ENCODE assay signal across 9 mouse cellular contexts in the genomic region with DNA sequence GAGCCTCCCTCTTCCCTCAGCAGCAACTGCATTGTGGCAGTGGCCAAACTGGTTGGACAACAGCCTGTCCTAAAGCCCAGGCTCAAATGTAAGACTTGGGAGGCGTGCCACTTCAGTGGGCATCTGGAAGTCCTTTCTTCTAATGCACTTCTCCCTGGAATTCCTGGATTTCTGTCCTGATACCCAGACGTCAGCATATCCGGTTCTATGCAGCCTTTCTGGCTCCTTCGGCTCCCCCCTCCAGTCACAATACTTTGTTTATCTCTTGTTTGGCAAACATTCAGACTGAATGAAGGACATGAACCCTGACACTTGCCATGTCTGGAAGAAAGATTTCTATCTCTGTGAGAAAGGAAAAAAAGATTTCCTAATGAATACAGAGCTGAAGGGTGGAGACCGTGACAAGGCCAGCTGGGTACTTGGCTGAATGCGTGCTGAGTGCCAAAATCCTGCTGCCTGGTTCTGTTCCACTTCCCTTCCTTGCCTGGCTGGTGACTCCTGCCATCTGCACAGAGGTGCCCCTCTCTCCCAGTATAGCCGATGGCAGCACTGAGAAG.
A peak's percentile ranks its signal among the peaks of the same experiment; 100 is the strongest.
DNase-seq lines count a peak whose midpoint lies in the region; ATAC-seq and TF ChIP-seq lines count a peak whose summit lies in the region.
"Had no signal": no experiment of that assay in that cellular context is flagged by ENCODE, and none has a peak within 500 bp of the region (broad histone marks: within the 10 kb centered on the region; RNA-seq: fewer than 3 reads in every experiment).

No protein-coding gene starts in this region.

- peak; percentile 13 for DNase-seq in gastrocnemius, postnatal 25 days
- DNase-seq in gastrocnemius, postnatal 14 days, result no peak
- DNase-seq in brain, adult 2 months (ENCODE audit: low read depth, low spot score), result peak; percentile 76
- peak; percentile 79 for DNase-seq in gonadal fat pad, adult 2 months (ENCODE audit: low read depth)
- DNase-seq in kidney, adult 2 months, result peak; percentile 85
- DNase-seq in retina, embryonic 14.5 days (ENCODE audit: low spot score), result no peak
- DNase-seq in layer of hippocampus, postnatal 25 days (ENCODE audit: extremely low spot score in 1 of 2, low spot score in 1 of 2), result no peak

- no peaks in the 10 kb centered on the region for H3K27me3 ChIP-seq in kidney, adult 2 months (replicated peaks; ENCODE audit: control insufficient read depth, insufficient read depth, low read length)
- no peaks in the 10 kb centered on the region for H3K27me3 ChIP-seq in midbrain, embryonic 15.5 days (replicated peaks)
- H3K27me3 ChIP-seq: liver, embryonic 15.5 days had no signal

- 37% methylated on average over 7 of the region's 7 CpGs for WGBS in kidney, adult 2 months
- WGBS in midbrain, embryonic 15.5 days, result 60% methylated on average over 7 of the region's 7 CpGs

- no peaks in the 10 kb centered on the region for H3K36me3 ChIP-seq in kidney, adult 2 months (ENCODE audit: control insufficient read depth, insufficient read depth, low read length)
- no peaks in the 10 kb centered on the region for H3K36me3 ChIP-seq in midbrain, embryonic 15.5 days (replicated peaks)
- H3K36me3 ChIP-seq: liver, embryonic 15.5 days had no signal

- H3K27ac ChIP-seq in kidney, adult 2 months (ENCODE audit: insufficient read depth, low read depth, low read length), result peak overlapping the region; percentile 90
- 0 out of 2 replicates have a peak overlapping the region, but pooled peaks have one; percentile 8 for H3K27ac ChIP-seq in midbrain, embryonic 15.5 days
- H3K27ac ChIP-seq: liver, embryonic 15.5 days had no signal

- H3K4me2 ChIP-seq in midbrain, embryonic 15.5 days, result no peak overlapping the region
- H3K4me2 ChIP-seq: liver, embryonic 15.5 days had no signal

- H3K9me3 ChIP-seq in midbrain, embryonic 15.5 days, result no peaks in the 10 kb centered on the region
- H3K9me3 ChIP-seq: liver, embryonic 15.5 days had no signal

- H3K4me3 ChIP-seq in kidney, adult 2 months (ENCODE audit: insufficient read depth, low read depth, low read length), result no peak overlapping the region
- no peak overlapping the region for H3K4me3 ChIP-seq in midbrain, embryonic 15.5 days
- H3K4me3 ChIP-seq: liver, embryonic 15.5 days had no signal

- peaks cover 23% of the 10 kb centered on the region for H3K4me1 ChIP-seq in kidney, adult 2 months (ENCODE audit: control insufficient read depth, insufficient read depth, low read length)
- H3K4me1 ChIP-seq in midbrain, embryonic 15.5 days, result peaks cover 51% of the 10 kb centered on the region

- no peak for TF ChIP-seq POLR2A in kidney, adult 2 months (IDR thresholded peaks at IDR 0.05; ENCODE audit: low read depth, low read length)

- no peak for TF ChIP-seq CTCF in kidney, adult 2 months (conservative IDR thresholded peaks at IDR 0.05; ENCODE audit: insufficient read depth, insufficient read length, low read depth, low read length)

- H3K9ac ChIP-seq in midbrain, embryonic 15.5 days, result no peak overlapping the region
- H3K9ac ChIP-seq: liver, embryonic 15.5 days had no signal

- no peak for ATAC-seq in midbrain, embryonic 15.5 days (replicated peaks)

- intact Hi-C loops in gastrocnemius, postnatal 14 days (cut with DNase I; ENCODE audit: low total_unique reads), result no loop called here

Comparison
In these comparisons a context has a peak if more than half of its experiments do, and no peak if none do; other contexts are left out.
1. DNase-seq: peak in gastrocnemius, postnatal 25 days (single experiment), brain, adult 2 months (single experiment), gonadal fat pad, adult 2 months (single experiment) and kidney, adult 2 months (single experiment); none in gastrocnemius, postnatal 14 days (single experiment), retina, embryonic 14.5 days (single experiment) and layer of hippocampus, postnatal 25 days (0 of 2).